Mouse (Mus musculus): ENCODE data around the gene Smim24.
A peak's percentile ranks its signal among the peaks of the same experiment; 100 is the strongest.

Gene Smim24

DNA sequence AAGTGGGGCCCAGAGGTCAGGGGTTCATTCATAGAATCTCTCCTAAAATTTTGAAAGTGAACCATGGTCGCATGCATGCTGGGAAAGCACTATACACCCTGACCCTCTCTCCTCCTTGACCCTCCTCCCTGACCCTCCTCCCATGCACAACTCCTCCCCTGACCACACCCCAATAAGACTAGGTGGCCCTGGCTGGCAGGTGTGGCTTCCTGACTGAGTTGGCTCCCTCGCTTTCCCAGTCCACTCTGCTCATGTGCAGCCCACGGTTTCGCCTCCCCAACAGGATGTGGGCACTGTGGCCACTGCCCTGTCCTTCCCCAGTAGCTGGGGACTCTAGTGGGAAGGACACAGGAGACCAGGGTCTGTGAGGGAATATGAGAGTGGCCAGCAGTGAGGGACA lies 17.5 kb downstream of the Smim24 start:
- DNase-seq (ENCODE audit: low spot score): no peak

DNA sequence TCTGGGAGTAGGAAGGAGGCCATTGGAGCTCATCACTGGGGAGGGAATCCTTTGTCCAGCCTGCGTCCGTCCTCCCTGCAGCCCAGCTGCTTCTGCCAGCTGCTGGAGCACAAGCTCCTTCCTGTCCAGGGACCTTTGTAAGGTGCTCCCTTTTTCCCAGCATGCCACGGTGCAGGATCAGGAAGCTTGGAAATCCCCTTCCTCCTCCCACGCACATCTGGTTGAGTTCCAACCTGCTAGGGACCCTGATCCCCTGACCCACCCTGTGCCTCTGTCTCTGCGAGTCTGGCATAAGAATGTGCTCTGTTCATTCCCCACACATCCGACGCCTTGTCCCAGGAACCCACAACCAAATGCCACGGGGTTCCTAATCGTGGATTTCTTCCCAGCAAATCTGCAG lies 18.1 kb downstream of the Smim24 start:
- DNase-seq (ENCODE audit: low spot score): no peak

DNA sequence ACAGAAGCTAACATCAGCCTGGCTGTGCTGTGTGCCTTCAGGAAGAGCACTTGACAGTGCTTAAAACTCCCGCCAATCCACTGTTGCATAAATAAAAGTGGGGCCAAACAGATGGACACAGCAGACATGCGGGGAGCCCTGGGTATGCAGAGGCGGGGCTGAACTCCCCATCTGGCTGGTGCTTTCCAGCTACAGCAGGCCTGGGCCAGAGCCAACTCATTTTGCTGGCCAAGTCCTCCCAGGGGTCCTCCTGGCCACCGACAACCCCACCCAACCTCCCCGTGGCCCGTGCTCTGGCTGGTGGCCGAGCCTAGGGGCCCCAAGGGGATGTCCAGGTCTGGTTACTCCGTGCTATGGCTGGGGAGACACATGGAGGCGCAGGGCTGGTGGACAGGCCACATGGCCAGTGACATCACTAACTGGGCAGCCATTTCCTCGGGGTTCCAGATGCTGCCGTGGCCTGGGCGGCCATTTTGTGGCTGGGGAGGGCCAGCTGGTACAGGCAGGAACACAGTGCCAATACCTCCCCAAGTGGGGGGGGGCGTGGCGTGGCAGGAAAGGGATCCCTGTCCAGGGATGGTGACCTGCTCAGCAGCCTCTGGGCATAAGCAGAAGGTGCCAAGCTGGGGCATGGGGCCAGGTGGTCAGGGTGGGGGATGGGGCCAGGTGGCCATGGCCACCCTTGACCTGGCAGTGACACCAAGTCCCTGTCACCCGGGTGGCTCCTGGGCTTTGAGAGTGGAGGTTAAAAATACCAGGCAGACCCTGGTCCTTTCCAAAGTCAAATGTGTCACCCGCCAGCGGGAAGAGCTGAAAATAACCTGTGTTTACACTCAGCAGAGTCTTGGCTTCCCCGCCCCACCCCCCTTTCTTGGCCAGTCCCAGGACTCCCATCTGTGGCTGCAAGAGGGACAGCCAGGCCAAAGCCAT lies 18.9 kb downstream of the Smim24 start:
- DNase-seq (ENCODE audit: low spot score): peak; percentile 80

DNA sequence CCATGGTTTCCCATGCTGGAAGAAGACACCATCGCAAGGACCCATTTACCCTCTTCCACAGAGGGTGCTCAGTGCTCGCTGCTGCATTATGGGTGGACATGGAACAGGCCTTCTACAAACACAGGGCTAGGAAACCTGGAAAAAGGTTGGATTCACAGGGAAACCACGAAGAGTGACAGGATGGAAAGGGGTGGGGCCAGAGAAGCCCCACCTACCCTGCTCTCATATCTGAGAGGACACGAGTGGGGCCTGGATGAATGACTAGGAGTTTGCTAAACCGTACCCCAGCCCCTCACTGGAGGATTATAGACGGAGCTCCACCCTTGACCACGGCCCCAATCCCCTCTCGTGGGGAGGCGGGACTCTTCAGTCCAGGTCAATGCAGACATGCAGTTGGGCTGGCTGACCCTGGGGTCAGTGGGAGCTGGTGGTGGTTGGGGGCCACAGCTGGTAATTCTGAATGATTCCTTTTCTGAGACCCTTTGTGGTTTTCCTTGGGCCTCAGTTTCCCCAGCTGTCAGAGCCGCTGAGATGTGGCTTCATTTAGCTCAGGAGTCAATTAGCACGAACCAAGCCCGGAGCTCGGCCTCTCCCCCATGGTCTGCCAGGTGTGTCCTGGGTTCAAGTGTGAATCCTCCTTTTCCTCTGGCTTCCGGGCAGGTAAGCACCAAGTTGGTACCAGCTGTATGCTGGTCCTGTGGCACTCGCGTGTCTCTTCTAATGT lies 19.9 kb downstream of the Smim24 start:
- DNase-seq (ENCODE audit: low spot score): no peak

DNA sequence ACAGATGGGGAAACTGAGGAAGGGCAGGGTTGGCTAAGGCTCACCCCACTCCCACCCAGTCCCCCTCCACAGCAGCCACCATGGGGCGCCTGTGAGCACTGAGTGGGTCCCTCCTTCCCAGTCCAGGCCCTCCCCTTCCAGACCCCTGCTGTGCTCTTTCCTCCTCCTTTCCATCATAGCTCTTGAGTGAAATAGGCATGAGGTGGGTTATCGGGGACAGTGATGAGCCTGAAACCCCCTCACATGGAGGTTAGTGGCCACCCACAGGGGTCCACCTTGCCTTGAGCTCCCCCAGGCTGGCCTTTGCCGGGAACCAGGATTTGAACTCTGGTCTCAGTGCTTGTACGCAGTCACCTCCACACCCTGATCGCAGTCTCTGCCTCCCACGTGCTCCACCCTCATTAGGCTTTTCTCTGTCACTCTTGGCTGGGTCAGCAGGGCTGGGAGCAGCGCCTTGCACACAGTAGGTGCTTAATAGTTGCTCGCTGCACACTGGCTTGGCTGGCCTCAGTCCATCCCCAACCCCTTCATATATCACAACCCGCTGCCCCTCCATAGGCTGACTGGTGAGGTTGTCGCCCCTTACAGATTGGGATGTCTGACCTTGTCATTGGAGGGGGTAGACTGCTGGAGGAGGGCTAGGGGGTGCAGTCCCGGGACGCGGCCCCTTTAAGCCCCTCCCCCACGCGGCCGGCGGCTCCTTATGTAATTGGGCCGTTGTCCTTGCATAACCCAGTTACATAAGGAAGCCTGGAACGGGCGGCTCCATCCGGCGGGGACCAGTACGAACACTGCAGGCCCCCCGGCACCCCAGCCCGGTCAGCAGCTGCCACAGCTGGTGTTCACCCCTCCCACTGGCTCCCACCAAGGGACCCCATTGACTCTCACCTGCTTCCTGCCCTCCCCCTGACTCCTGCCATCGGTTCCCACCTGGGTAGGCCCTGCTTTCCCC lies 20.7 kb downstream of the Smim24 start:
- DNase-seq (ENCODE audit: low spot score): no peak

DNA sequence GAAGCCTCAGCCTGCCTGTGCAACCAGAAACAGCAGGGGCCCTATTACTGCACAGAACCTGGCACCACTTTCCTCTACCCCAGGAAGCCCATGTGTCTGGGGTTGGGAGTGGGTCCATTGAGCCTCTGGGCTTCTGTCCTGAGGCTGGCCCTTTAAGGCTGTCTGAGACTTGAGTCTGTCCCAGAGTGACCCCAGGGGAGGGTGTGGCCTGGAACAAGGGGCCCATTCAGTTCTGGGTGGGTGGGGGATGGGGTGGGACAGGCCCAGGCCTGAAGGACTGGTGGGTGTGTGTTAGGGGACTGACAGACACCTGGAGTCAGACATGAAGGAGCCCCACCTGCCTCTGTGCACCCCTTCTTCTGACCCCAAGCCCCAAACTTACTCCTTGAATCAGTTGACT lies 21.8 kb downstream of the Smim24 start:
- DNase-seq (ENCODE audit: low spot score): no peak

DNA sequence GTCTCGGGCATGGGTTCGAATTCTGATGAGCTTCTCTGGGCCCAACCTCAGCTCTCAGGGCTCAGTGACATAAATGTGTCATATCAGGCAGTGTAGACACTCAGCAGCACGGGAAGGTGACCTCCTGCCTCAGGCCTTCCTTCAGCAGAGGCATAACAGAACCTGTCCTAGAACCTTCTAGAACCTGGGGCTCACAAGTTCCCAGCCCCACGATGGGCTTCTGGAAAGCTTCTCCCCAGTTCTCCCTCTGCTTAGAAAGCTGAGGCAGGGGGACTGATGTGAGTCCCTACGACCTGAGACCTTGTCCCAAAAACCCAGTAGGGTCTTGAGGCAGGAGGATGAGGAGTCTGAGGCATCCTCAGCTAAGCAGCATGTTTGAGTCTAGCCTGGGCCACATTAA lies 22.3 kb downstream of the Smim24 start:
- no peak for DNase-seq (ENCODE audit: low spot score)

DNA sequence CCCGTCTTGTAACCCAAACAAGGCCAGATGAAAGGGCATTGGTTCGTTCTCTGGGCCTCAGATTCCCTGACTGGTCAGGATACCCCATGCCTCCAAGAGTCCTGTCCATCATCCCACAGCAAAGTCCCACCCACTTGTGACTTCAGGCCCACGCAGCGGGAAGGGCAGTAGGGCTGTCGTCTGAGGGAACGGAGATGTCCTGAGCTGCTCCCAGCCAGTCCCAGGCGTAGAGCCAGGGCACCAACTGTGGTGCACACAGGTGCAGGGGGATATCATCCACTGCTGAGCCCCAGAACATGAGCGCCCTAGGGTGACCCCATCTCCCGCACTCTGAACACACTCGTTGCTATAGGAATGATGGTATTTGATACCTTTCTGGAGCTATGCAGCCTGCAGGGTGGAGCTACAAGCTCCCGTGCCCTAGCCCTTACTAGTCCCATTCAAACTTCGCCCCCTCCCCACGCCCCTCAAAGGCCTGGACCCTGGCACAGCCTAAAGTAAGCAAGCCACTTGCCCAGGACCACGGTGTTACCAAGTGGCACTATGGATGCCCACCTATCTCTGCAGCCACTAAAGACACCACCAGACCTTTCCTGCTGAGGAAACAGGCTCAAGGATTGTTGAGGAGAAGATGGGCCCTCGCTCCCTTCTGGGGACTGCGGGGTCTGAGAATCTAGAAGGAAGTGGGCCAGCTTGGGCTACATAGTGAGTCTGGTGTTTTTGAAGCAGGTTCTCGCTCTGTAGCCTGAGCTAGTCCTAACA lies 22.9 kb downstream of the Smim24 start:
- no peak for DNase-seq (ENCODE audit: low spot score)

DNA sequence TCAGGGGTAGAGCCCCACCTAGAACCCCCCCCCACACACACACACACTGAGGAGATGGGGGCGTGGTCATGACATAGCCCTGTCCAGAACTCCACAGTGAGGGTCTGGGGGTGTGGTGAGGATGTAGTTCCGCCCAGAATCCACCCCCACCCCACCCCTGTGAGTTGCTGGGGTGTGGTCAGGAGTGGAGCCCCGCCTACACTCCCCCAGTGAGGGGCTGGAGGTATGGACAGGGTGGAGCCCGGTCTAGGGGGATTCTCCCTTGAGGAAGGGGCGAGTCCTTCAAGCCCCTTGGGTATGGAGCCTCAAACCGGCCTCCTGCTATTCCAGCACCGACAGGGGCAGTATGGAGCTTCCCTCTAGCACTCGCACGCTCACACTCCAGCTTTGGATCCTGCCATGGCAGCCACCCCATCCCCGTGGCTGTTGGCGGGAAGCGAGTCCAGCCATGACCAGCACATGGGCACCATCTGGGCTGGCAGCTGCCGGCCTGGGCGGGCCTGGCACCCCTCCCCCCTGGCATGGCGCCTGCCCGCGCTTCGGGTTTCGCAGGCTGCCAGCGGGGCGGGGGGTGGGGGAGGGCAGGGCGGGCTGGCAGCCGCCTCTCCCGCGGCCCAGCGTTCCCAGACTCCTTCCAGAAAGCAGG lies 23.9 kb downstream of the Smim24 start:
- DNase-seq (ENCODE audit: low spot score): peak; percentile 58

DNA sequence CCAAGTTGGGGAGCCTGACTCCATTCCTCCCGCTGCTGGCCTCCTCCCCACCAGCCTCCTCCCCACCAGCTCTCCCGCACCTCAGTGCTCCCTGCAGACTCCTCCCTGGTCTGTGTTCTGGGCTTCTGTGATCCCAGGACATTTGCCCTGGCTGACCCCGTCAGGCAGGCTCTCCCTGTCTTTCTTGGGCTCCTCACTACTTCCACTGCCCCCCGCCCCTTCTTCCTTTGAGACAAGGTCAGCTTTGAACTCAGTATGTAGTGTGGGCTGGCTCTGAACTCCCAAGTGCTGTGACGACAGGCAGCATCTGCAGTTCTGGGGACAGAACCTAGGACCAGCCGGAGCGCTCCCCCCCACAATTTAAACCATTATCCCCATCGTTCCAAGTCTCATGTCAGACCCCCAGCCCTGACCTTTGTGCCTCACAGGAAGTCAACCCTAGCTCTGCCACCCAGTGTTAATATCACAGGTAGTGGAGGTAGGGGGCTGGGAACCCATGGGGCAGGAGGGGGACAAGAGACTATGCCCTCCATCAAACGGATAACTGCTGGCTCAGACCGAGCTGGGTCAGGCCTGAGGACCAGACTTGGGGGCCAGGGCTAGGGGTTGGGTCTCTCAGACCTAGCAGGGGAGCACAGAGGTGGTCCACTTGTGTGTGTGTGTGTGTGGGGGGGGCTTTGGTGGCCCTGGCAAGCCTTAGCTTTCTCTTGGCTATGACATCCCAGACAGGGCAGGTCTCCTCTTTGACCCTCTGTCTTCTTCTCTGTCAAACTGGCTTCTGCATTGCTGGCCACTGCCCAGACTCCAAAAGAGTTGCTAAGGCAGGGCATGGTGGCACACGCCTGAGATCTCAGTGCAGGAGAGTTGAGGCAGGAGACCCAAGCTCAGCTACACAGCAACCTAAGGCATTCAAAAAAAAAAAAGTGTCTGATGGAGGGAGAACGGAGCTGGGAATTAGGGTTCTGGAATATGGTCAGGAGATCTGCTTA lies 24.7 kb downstream of the Smim24 start:
- no peak for DNase-seq (ENCODE audit: low spot score)

DNA sequence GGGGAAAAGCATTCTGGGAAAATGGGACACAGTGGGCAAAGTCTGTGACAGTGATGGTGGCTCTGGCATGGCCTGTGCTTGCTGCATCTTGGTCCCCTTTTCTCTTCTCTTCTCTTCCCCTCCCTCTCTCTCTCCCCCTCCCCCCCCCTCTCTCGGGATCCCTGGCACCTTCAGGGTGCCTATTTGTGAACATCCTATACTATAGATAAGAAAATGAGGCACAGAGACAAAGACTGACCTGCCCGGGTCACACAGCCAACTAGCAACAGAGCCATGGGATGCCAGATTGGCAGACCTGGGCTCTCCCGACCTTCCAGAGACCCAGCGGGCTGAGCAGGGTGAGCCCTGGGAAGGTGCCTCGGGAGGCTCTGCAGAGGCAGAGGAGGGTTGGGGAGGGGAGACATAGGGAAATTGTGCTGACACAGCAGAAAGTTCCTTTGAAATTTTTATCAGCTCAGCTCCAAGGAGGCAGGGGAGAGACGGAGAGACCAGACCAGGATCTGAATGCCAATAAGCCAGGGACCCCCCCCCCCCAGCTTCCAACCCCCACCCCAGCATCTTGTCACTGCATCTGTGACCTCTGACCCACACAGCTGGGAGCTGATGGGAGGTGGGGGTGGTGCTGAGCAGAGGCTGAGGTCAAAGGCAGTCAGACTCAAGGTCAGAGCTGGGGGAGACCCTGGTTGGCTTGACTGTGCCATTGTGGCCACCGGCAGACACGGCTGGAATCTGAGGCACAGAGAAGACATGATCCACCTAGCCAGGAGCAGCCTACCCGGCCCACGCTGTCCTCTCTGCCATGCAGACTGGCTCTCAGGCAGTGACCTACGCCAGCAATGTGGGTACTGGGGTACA lies 25.6 kb downstream of the Smim24 start:
- DNase-seq (ENCODE audit: low spot score): no peak

DNA sequence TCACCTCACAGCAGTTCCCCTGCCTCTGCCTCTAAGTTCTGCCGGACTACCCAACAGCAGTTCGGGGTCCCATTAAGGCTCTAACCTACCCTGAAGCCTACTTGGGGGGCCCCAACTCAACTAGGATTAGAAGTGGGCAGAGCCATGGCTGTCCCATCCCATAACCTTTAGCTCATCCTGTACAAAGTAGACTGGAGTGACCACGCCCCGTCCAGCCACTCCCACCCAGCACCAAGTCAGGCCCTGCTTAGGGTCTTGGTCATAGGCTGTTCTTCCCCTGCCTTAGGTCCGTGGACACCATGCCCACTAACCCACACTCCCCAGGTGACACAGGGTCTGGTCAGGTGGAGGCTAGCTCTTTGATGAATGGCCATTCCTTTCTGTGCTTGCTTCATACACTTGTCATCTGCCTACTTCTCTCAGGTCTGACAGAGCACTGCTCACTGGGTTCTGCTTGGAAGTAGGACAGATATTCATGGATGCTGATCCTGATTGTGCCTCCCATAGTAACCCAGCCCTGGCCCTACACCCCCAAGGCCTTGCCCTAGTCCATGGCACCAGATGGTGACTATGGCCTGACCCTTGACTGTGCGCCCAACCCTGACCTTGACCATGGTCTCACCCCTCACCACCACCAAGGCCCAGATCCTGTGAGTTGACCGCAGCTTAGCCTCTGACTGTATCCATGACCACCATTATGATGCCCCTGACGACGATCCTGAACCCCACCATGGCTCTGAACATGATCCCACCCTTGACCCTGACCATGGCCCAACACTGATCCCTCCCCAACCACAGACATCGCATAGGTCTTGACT lies 26.5 kb downstream of the Smim24 start:
- DNase-seq (ENCODE audit: low spot score): no peak

DNA sequence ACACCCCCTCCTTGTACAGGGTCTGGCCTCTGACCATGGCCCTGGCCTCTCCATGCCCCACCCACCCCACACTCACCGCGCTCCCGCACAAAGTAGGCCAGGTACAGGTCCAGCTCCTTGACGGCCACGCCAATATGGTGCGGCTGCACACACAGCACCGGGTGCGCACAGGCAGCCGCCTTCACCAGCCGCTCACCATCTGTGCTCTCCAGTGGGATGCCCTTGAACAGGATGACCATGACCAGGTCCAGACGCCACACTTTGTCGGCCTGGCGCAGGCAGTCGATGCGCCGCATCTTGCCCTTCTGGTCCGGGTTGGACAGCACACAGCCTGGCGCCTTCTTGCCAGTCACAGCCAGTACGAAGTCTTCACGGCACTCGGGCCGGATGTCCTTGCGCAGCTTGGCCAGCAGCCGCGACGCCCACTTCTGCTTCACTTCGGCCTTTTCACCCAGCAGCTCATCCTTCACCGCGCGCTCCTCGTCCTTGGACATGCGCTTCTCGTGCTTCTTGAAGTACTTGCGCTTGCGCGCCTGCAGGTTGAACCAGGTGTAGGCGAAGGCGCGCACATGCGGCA lies 27.4 kb downstream of the Smim24 start:
- no peak for DNase-seq (ENCODE audit: low spot score)

DNA sequence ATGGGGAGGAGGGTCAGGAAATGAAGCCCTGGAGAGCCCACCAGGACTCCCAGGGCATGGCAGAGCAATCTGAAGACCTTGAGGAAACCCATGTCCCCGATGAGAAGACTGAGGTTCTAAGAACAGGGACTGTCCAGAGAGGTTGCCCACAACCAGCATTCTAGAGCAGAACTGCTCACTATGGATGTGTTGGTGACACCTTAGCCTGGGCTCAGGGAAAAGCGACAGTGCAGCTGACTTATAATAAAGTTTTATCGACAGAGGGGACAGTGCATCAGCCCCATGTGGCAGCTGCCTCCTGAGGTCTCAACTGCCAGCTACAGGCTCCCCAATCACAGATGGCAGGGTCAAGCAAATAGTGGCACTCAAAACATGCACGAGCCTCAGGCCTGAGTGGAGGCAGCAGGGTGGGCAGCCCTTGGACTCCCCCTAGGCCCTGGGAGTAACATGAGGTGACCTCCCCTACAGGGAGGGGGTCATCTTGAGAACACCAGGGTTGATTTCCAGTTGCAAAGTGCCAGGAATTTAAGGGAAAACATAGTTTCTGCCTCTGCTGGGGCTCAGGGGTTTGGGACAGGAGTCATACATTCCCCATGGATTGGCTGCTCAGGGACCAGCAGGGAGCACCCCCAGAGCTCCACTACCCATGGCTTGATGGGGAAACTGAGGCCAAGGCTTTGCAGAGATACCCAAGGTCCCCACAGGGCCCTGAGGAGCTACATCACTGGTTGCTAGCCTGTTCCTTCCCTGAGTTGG lies 28.4 kb downstream of the Smim24 start:
- DNase-seq (ENCODE audit: low spot score): no peak

DNA sequence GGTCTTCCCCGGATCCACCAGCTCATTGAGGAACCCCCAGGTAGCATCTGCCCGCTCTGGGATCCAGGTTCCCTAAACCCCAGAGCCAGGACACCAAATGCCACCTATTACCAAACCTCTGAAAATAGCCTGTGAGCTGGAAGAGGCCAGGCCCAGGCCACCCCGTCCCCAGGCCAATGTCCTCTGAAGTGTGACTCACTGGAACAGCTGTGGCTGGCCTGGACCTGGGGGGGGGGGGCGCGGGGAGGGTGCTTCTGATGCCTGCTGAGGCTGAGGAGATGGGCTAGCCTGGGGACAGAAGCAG lies 28.9 kb downstream of the Smim24 start:
- no peak for DNase-seq (ENCODE audit: low spot score)

DNA sequence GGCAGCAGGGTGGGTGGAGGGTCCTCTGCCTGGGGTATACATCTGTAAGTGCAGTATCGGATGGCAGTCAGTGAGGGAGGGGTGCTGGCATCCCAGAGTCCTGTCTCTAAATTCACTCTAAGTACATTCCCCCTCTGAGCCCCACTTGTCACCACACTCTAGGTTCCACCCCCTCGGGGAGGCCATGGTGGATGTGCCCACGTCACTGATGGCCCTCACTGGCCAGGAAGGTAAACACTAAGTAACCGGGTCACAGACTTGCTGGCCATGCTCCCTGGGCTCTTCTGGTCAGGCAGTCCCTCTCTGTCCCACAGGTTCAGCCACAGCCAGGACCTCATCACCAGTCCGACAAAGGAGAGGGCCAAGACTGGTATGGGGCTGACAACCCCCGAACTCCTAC lies 29.3 kb downstream of the Smim24 start:
- DNase-seq (ENCODE audit: low spot score): no peak

DNA sequence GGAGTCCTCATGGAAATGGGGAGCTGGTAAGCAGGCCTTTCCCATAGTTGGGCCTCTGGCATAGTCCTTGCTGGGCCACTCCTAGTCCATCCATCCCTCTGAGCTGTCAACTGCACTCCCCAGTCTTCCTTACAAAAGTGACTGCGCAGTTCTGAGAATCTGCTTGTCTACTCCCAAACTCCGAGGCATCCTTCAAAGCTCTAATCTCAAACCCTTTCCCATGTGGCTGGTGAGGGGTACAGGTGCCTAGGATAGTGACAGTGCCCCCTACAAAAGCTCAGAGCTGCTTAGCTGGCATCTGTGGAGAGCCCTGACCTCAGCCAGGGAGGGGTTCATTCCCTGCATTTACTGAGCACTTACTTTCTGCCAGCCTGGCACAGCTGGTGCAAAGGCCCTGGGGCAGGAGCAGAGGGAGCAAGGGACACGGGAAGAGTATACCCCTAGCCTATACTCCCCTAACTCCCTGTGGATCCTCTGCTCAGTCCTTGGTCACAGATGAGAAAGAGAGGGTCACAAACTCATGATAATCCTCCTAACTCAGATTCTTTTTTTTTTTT lies 29.9 kb downstream of the Smim24 start:
- no peak for DNase-seq (ENCODE audit: low spot score)
